7 mouse cellular contexts compared by ENCODE assay signal in the genomic region with DNA sequence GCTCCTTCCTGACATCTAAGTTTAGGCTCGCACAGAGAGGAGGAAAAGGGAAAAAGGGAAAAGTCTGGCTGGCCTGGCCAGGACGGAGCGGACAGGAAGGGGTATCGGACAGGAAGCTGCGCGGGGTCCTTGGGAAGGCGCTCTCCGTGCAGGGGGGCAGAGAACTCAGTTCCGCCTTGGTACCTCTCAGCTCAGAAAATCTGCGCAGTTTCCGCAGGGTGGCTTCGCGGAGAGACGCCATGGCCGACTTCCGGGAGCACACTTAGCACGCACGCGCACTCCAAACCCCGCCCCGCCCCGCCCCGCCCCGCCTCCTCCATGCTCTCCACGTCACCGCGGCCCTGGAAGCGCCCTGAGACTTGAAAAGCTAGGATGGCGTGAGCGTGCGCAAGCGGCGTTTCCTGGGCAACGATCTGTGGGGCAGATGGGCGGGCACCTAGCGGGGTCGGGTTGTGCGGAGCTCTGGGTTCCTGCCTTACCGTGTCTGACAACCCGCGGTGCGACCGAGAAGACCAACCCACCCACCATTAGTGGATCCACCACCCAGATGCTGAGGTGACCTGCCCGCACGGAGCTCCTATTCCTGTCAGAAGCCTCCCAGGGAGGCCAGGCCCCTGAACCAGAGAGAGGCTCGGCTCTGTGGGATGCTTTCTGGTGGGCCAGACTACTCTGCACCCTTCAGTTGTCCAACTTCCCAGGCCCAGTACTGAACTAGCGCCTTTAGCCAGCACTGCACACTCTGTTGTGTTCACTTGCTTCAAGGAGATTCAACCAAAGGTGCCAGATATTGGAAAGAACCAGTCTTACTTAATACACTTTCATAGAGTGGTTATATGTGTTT. TPM values are rescaled to one million over a fixed set of nuclear protein-coding genes. Genes with fewer than 3 reads are reported as not detected.
A peak's percentile ranks its signal among the peaks of the same experiment; 100 is the strongest.
DNase-seq lines count a peak whose midpoint lies in the region; ATAC-seq lines count a peak whose summit lies in the region.

A gene (minus strand): TSS at position 288 of the 841 bp plus-strand sequence.
A gene (plus strand): TSS at position 319 of the 841 bp plus-strand sequence.

- H3K27me3 ChIP-seq in intestine, embryonic 16.5 days (replicated peaks; ENCODE audit: control insufficient read depth, insufficient read depth, low read length) = no peaks in the 10 kb centered on the region
- no peaks in the 10 kb centered on the region for H3K27me3 ChIP-seq in midbrain, embryonic 11.5 days (ENCODE audit: control insufficient read depth, insufficient read depth, low read length)

- H3K9ac ChIP-seq in intestine, embryonic 16.5 days (ENCODE audit: low read depth, low read length) = peak within 1 kb of the TSS; percentile 75
- H3K9ac ChIP-seq in midbrain, embryonic 11.5 days (ENCODE audit: low read length) = peak within 1 kb of the TSS; percentile 75

- intact Hi-C loops in left cerebral cortex, postnatal 36 days (cut with DNase I) = loop anchor here (5.0 kb wide), 2 partner anchors 276 to 441 kb away; no protein-coding TSS in a partner anchor

- peaks cover 5% of the 10 kb centered on the region; the same call in 1 of the 2 replicates for H3K4me1 ChIP-seq in intestine, embryonic 16.5 days (ENCODE audit: control insufficient read depth, insufficient read depth, low read length)
- H3K4me1 ChIP-seq in midbrain, embryonic 11.5 days (ENCODE audit: control insufficient read depth, insufficient read depth, low read length) = peaks cover 3% of the 10 kb centered on the region; the same call in 1 of the 2 replicates

- peak within 1 kb of the TSS; percentile 74 for H3K4me3 ChIP-seq in intestine, embryonic 16.5 days (ENCODE audit: low read length)
- peak within 1 kb of the TSS; percentile 56 for H3K4me3 ChIP-seq in midbrain, embryonic 11.5 days (ENCODE audit: low read depth, low read length)

- H3K4me2 ChIP-seq in intestine, embryonic 16.5 days (ENCODE audit: low read depth, low read length) = peak within 1 kb of the TSS; percentile 84
- H3K4me2 ChIP-seq in midbrain, embryonic 11.5 days = peak within 1 kb of the TSS; percentile 50

- H3K36me3 ChIP-seq in intestine, embryonic 16.5 days (ENCODE audit: control insufficient read depth, insufficient read depth, low read length) = no peaks in the 10 kb centered on the region
- H3K36me3 ChIP-seq in midbrain, embryonic 11.5 days (ENCODE audit: control insufficient read depth, insufficient read depth, low read length) = no peaks in the 10 kb centered on the region

- DNase-seq in adrenal gland, adult 8-10 months = peak; percentile 93
- peak; percentile 94 for DNase-seq in embryo, embryonic 9.5 days (ENCODE audit: extremely low spot score)
- peak; percentile 79 to 91 for DNase-seq in gastrocnemius, postnatal 4 days (ENCODE audit: low spot score in 2 of 2)
- DNase-seq in left cerebral cortex, postnatal 36 days (ENCODE audit: low spot score in 2 of 2) = peak; percentile 90 to 91
- DNase-seq in midbrain, embryonic 11.5 days (ENCODE audit: low spot score, missing footprints) = peak; percentile 98
- peak; percentile 88 for DNase-seq in skeletal muscle tissue, adult 2 months (ENCODE audit: low read depth, low spot score)

- peak within 1 kb of the TSS; percentile 86 for H3K27ac ChIP-seq in intestine, embryonic 16.5 days (ENCODE audit: low read length)
- H3K27ac ChIP-seq in midbrain, embryonic 11.5 days (ENCODE audit: low read depth, low read length) = peak within 1 kb of the TSS; percentile 46

- peak; percentile 100 for ATAC-seq in intestine, embryonic 16.5 days
- ATAC-seq in midbrain, embryonic 11.5 days (ENCODE audit: low FRiP score) = peak; percentile 99

- H3K9me3 ChIP-seq in intestine, embryonic 16.5 days (ENCODE audit: control insufficient read depth, low read length) = no peaks in the 10 kb centered on the region
- no peaks in the 10 kb centered on the region for H3K9me3 ChIP-seq in midbrain, embryonic 11.5 days (ENCODE audit: control insufficient read depth, low read length)

- WGBS in intestine, embryonic 16.5 days = 1% methylated on average over 43 of the region's 47 CpGs
- WGBS in midbrain, embryonic 11.5 days = under 1% methylated on average over 47 of the region's 47 CpGs

RNA-seq across cellular contexts. Expression of the first gene that starts in this region (rescaled TPM):
- total RNA-seq in adrenal gland, adult 8-10 months (2022) = 10 to 100 TPM; 25.2 to 40.6 (median 26.7) TPM
- total RNA-seq in gastrocnemius, postnatal 4 days (2021) = 1 to 10 TPM; 7.1 to 8.2 TPM
- 17.3 and 22.4 TPM in 2 replicates for polyA plus RNA-seq in intestine, embryonic 16.5 days (2015; fragmentation: Nextera tagmentation; extraction: Ambion mirVana)
- 10 to 100 TPM; 26.1 to 33.1 TPM for total RNA-seq in left cerebral cortex, postnatal 36 days (2021)
- polyA plus RNA-seq in midbrain, embryonic 11.5 days (2014; fragmentation: Nextera tagmentation; extraction: Ambion mirVana) = 22.8 and 25.3 TPM in 2 replicates

RNA-seq across cellular contexts. Expression of the second gene that starts in this region (rescaled TPM):
- 1 to 10 TPM; 1.3 to 2.0 (median 1.5) TPM for total RNA-seq in adrenal gland, adult 8-10 months (2022)
- under 1 TPM; 0.73 to 0.76 TPM for total RNA-seq in gastrocnemius, postnatal 4 days (2021)
- 1.1 and 1.2 TPM in 2 replicates for polyA plus RNA-seq in intestine, embryonic 16.5 days (2015; fragmentation: Nextera tagmentation; extraction: Ambion mirVana)
- under 1 TPM; 0.39 to 0.57 TPM for total RNA-seq in left cerebral cortex, postnatal 36 days (2021)
- 1.4 and 1.7 TPM in 2 replicates for polyA plus RNA-seq in midbrain, embryonic 11.5 days (2014; fragmentation: Nextera tagmentation; extraction: Ambion mirVana)

Comparison
In these comparisons a context has a peak if more than half of its experiments do, and no peak if none do; other contexts are left out.
1. Peak in every context shown above with its lines: DNase-seq, ATAC-seq, H3K4me3 ChIP-seq and H3K27ac ChIP-seq.